Mouse (Mus musculus) cerebellum, adult 8-10 months (tissue): ENCODE measurements around the gene Fam149a.

Source experiments
- DNase-seq: peaks from one replicate; pipeline ENCODE4 v3.0.0; 2022

Fam149a gene

GRCm38 (mm10) chr8:45381963-45382347, at the start of gene Fam149a:
Fam149a (minus strand) TSS chr8:45382291.
- DNase-seq, result no peak

- DNase-seq, result no peak
These were observed 38.1 kb upstream of the Fam149a start for GRCm38 (mm10) chr8:45420151-45420550.

GRCm38 (mm10) chr8:45414965-45415364, 32.9 kb upstream of the Fam149a start:
- DNase-seq, result no peak

GRCm38 (mm10) chr8:45410882-45411281, 28.8 kb upstream of the Fam149a start, which contains the start of gene Tlr3:
Tlr3 (minus strand) TSS chr8:45411080.
- no peak for DNase-seq

GRCm38 (mm10) chr8:45410146-45410880, 28.2 kb upstream of the Fam149a start:
- peak; percentile 11 for DNase-seq

GRCm38 (mm10) chr8:45409702-45410101, 27.6 kb upstream of the Fam149a start:
- DNase-seq, result no peak

- no peak for DNase-seq
These were observed 1.2 kb upstream of the Fam149a start for GRCm38 (mm10) chr8:45383250-45383649.

- no peak for DNase-seq
These were observed 772 bp downstream of the Fam149a start for GRCm38 (mm10) chr8:45381075-45381962.

- DNase-seq, result no peak
These were observed 1.5 kb downstream of the Fam149a start for GRCm38 (mm10) chr8:45380598-45380997.

GRCm38 (mm10) chr8:45374071-45374470, 8.0 kb downstream of the Fam149a start:
- no peak for DNase-seq

GRCm38 (mm10) chr8:45367154-45367553, 14.9 kb downstream of the Fam149a start:
- no peak for DNase-seq

GRCm38 (mm10) chr8:45363220-45363619, 18.9 kb downstream of the Fam149a start:
- no peak for DNase-seq

- DNase-seq, result no peak
These were observed 19.8 kb downstream of the Fam149a start for GRCm38 (mm10) chr8:45362323-45362722.

GRCm38 (mm10) chr8:45359091-45359605, 22.9 kb downstream of the Fam149a start:
- peak; percentile 7 for DNase-seq

- peak; percentile 45 for DNase-seq
These were observed 23.8 kb downstream of the Fam149a start for GRCm38 (mm10) chr8:45358132-45358918.

- DNase-seq, result no peak
These were observed 26.3 kb downstream of the Fam149a start for GRCm38 (mm10) chr8:45355809-45356208.

- DNase-seq, result peak; percentile 63
These were observed 37.1 kb downstream of the Fam149a start for GRCm38 (mm10) chr8:45345031-45345430.

- no peak for DNase-seq
These were observed 37.8 kb downstream of the Fam149a start for GRCm38 (mm10) chr8:45344298-45344697.

GRCm38 (mm10) chr8:45341630-45342628, 40.2 kb downstream of the Fam149a start:
- no peak for DNase-seq

- no peak for DNase-seq
These were observed 48.6 kb downstream of the Fam149a start for GRCm38 (mm10) chr8:45333493-45333892.

- no peak for DNase-seq
These were observed 49.2 kb downstream of the Fam149a start, which contains the start of gene Cyp4v3 for GRCm38 (mm10) chr8:45332685-45333409. Cyp4v3 (minus strand) TSS chr8:45333216.
